Mouse (Mus musculus) forebrain, embryonic 16.5 days (tissue): Measurements from ENCODE around the gene Gm4894. TPM values are rescaled to one million over a fixed set of nuclear protein-coding genes. Genes with fewer than 3 reads are reported as not detected.

Source experiments
- ATAC-seq: fragments of 200-750 bp; cut with Nextera tagmentation; 2 replicates; pipeline ENCODE4 v1.8.0; 2017; ENCODE audit warnings: mild to moderate bottlenecking, moderate library complexity
- H3K27ac ChIP-seq: fragments of 300-500 bp; sonication (generic); 2 replicates; pipeline ENCODE4 v1.5.1; 2014; ENCODE audit warnings: low read length, control low read depth
- H3K27me3 ChIP-seq: fragments of 300-500 bp; sonication (generic); replicated peaks from 2 replicates; pipeline ENCODE4 v1.6.1; 2014; ENCODE audit warnings: low read length; ENCODE audit not compliant: control insufficient read depth, insufficient read depth
- H3K36me3 ChIP-seq: fragments of 300-500 bp; sonication (generic); 2 replicates; pipeline ENCODE4 v1.6.1; 2014; ENCODE audit not compliant: control insufficient read depth, insufficient read depth
- H3K4me1 ChIP-seq: fragments of 300-500 bp; sonication (generic); replicated peaks from 2 replicates; pipeline ENCODE4 v1.6.1; 2014; ENCODE audit warnings: low read length; ENCODE audit not compliant: control insufficient read depth, insufficient read depth
- H3K4me2 ChIP-seq: fragments of 300-500 bp; sonication (generic); 2 replicates; pipeline ENCODE4 v1.6.1; 2014; ENCODE audit warnings: mild to moderate bottlenecking, low read length, control low read depth
- H3K4me3 ChIP-seq: fragments of 300-500 bp; sonication (generic); replicated peaks from 2 replicates; pipeline ENCODE4 v1.5.1; 2014; ENCODE audit warnings: mild to moderate bottlenecking, low read length, control low read depth
- H3K9ac ChIP-seq: fragments of 300-500 bp; sonication (generic); replicated peaks from 2 replicates; pipeline ENCODE4 v1.6.1; 2014; ENCODE audit warnings: low read depth, low read length, control low read depth
- H3K9me3 ChIP-seq: fragments of 300-500 bp; sonication (generic); 2 replicates; pipeline ENCODE4 v1.6.1; 2016; ENCODE audit warnings: low read length; ENCODE audit not compliant: control insufficient read depth
- WGBS: fragments of 180-500 bp; shearing (Covaris S2); extraction: QIAGEN DNeasy Blood & Tissue Kit; methylation state at CpG from one replicate; pipeline ENCODE4 v1.1.7; 2014; 5-methylcytosine and 5-hydroxymethylcytosine counted together
- polyA plus RNA-seq: library from polyadenylated mRNA; unstranded; fragments of >200 nt; fragmentation: Nextera tagmentation; extraction: Ambion mirVana; gene quantifications from 2 replicates; pipeline ENCODE4 v1.2.1, GENCODE M21; 2015

Gene Gm4894
- polyA plus RNA-seq, 1 experiment from 2014 or later, result not detected

GRCm38 (mm10) chr9:49268949-49269348, 18.6 kb downstream of the Gm4894 start:
- Histone ChIP-seq H3K9me3 (no peaks in the 10 kb centered on the region), H3K4me1 (no peaks in the 10 kb centered on the region), H3K27me3 (no peaks in the 10 kb centered on the region), H3K9ac (no peak overlapping the region), H3K27ac (no peak overlapping the region), H3K4me3 (no peak overlapping the region), H3K4me2 (no peak overlapping the region), H3K36me3 (no peaks in the 10 kb centered on the region)
- WGBS, result 61% methylated on average over 7 of the region's 7 CpGs
- no peak for ATAC-seq

GRCm38 (mm10) chr9:49273566-49273965, 23.2 kb downstream of the Gm4894 start:
- no peak for ATAC-seq
- H3K36me3 ChIP-seq, result no peaks in the 10 kb centered on the region
- H3K4me1 ChIP-seq, result peaks cover 9% of the 10 kb centered on the region
- H3K4me2 ChIP-seq, result no peak overlapping the region
- H3K27me3 ChIP-seq, result no peaks in the 10 kb centered on the region
- H3K4me3 ChIP-seq, result no peak overlapping the region
- WGBS, result 46% methylated on average over 7 of the region's 7 CpGs
- no peaks in the 10 kb centered on the region for H3K9me3 ChIP-seq
- H3K27ac ChIP-seq, result no peak overlapping the region
- no peak overlapping the region for H3K9ac ChIP-seq

GRCm38 (mm10) chr9:49275976-49276375, 25.6 kb downstream of the Gm4894 start:
- Histone ChIP-seq H3K27ac (no peak overlapping the region), H3K27me3 (no peaks in the 10 kb centered on the region), H3K4me2 (no peak overlapping the region), H3K9me3 (no peaks in the 10 kb centered on the region), H3K4me3 (no peak overlapping the region), H3K4me1 (peaks cover 9% of the 10 kb centered on the region), H3K9ac (no peak overlapping the region), H3K36me3 (no peaks in the 10 kb centered on the region)
- WGBS, result 21% methylated on average over 4 of the region's 4 CpGs
- ATAC-seq, result peak; percentile 61

GRCm38 (mm10) chr9:49276542-49277334, 26.4 kb downstream of the Gm4894 start:
- no peak for ATAC-seq
- H3K4me3 ChIP-seq, result no peak overlapping the region
- no peak overlapping the region for H3K4me2 ChIP-seq
- no peak overlapping the region for H3K9ac ChIP-seq
- WGBS, result 90% methylated on average over 11 of the region's 11 CpGs
- H3K27ac ChIP-seq, result no peak overlapping the region
- no peaks in the 10 kb centered on the region for H3K36me3 ChIP-seq
- H3K9me3 ChIP-seq, result no peaks in the 10 kb centered on the region
- H3K4me1 ChIP-seq, result peaks cover 9% of the 10 kb centered on the region
- H3K27me3 ChIP-seq, result no peaks in the 10 kb centered on the region

- WGBS, result 41% methylated on average over 1 of the region's 1 CpGs
- H3K36me3 ChIP-seq, result no peaks in the 10 kb centered on the region
These were observed 44.8 kb downstream of the Gm4894 start for GRCm38 (mm10) chr9:49295101-49295500.

GRCm38 (mm10) chr9:49307576-49307975, 57.2 kb downstream of the Gm4894 start:
- H3K9me3 ChIP-seq, result no peaks in the 10 kb centered on the region
- H3K9ac ChIP-seq, result no peak overlapping the region
- H3K4me1 ChIP-seq, result no peaks in the 10 kb centered on the region
- 70% methylated on average over 3 of the region's 3 CpGs for WGBS
- no peak overlapping the region for H3K27ac ChIP-seq
- no peaks in the 10 kb centered on the region for H3K36me3 ChIP-seq
- H3K4me3 ChIP-seq, result no peak overlapping the region
- no peak for ATAC-seq
- no peak overlapping the region for H3K4me2 ChIP-seq
- no peaks in the 10 kb centered on the region for H3K27me3 ChIP-seq

More at GRCm38 (mm10) chr9:49295101-49295500, 44.8 kb downstream of the Gm4894 start:
- H3K27me3 ChIP-seq, result no peaks in the 10 kb centered on the region
- no peaks in the 10 kb centered on the region for H3K9me3 ChIP-seq
- no peak overlapping the region for H3K4me2 ChIP-seq
- H3K4me1 ChIP-seq, result no peaks in the 10 kb centered on the region
- H3K4me3 ChIP-seq, result no peak overlapping the region
- no peak for ATAC-seq
- no peak overlapping the region for H3K9ac ChIP-seq
- no peak overlapping the region for H3K27ac ChIP-seq

GRCm38 (mm10) chr9:49310821-49311220, 60.5 kb downstream of the Gm4894 start:
- Histone ChIP-seq H3K4me3 (no peak overlapping the region), H3K27me3 (no peaks in the 10 kb centered on the region), H3K9me3 (no peaks in the 10 kb centered on the region), H3K9ac (no peak overlapping the region), H3K36me3 (no peaks in the 10 kb centered on the region), H3K4me1 (no peaks in the 10 kb centered on the region), H3K27ac (no peak overlapping the region), H3K4me2 (no peak overlapping the region)
- WGBS, result 32% methylated on average over 4 of the region's 4 CpGs
- ATAC-seq, result no peak

- Histone ChIP-seq H3K9ac (no peak overlapping the region), H3K4me2 (no peak overlapping the region), H3K9me3 (no peaks in the 10 kb centered on the region), H3K27ac (no peak overlapping the region), H3K4me1 (no peaks in the 10 kb centered on the region), H3K4me3 (no peak overlapping the region), H3K27me3 (no peaks in the 10 kb centered on the region), H3K36me3 (no peaks in the 10 kb centered on the region)
- ATAC-seq, result no peak
These were observed 68.3 kb downstream of the Gm4894 start for GRCm38 (mm10) chr9:49318638-49319037.
